24 mouse cellular contexts compared by ENCODE assay signal in genomic region chr1:120734846-120735245, GRCm38 (mm10).
"Had no signal": no experiment of that assay in that cellular context is flagged by ENCODE, and none has a peak within 500 bp of the region (broad histone marks: within the 10 kb centered on the region; RNA-seq: fewer than 3 reads in every experiment).

No protein-coding gene starts in this region.

- H3K9ac ChIP-seq: heart, embryonic 12.5 days; hindbrain, embryonic 13.5 days; hindbrain, embryonic 15.5 days; kidney, embryonic 15.5 days; limb, embryonic 13.5 days; limb, embryonic 15.5 days; liver, embryonic 12.5 days had no signal

- ATAC-seq: hindbrain, postnatal 0 days; intestine, embryonic 16.5 days; liver, embryonic 12.5 days had no signal

- H3K4me1 ChIP-seq: hindbrain, embryonic 13.5 days; hindbrain, embryonic 15.5 days; kidney, embryonic 15.5 days; liver, embryonic 12.5 days had no signal

- H3K27me3 ChIP-seq: heart, embryonic 12.5 days; hindbrain, embryonic 13.5 days; hindbrain, embryonic 15.5 days; kidney, embryonic 15.5 days; liver, embryonic 12.5 days had no signal

- H3K4me3 ChIP-seq: heart, embryonic 10.5 days; heart, embryonic 12.5 days; hindbrain, embryonic 13.5 days; hindbrain, embryonic 15.5 days; kidney, embryonic 15.5 days; limb, embryonic 13.5 days; limb, embryonic 15.5 days; liver, embryonic 12.5 days had no signal

- H3K9me3 ChIP-seq: heart, embryonic 10.5 days; heart, embryonic 12.5 days; hindbrain, embryonic 13.5 days; hindbrain, embryonic 15.5 days; kidney, embryonic 15.5 days; limb, embryonic 13.5 days; limb, embryonic 15.5 days; liver, embryonic 12.5 days had no signal

- H3K36me3 ChIP-seq: heart, embryonic 10.5 days; heart, embryonic 12.5 days; hindbrain, embryonic 13.5 days; hindbrain, embryonic 15.5 days; kidney, embryonic 15.5 days; limb, embryonic 13.5 days; limb, embryonic 15.5 days; liver, embryonic 12.5 days had no signal

- H3K4me2 ChIP-seq: heart, embryonic 12.5 days; hindbrain, embryonic 13.5 days; hindbrain, embryonic 15.5 days; kidney, embryonic 15.5 days; limb, embryonic 13.5 days; limb, embryonic 15.5 days; liver, embryonic 12.5 days had no signal

- H3K27ac ChIP-seq: heart, embryonic 10.5 days; hindbrain, embryonic 13.5 days; hindbrain, embryonic 15.5 days; hindbrain, postnatal 0 days; kidney, embryonic 15.5 days; kidney, postnatal 0 days; limb, embryonic 13.5 days; limb, embryonic 15.5 days; liver, embryonic 12.5 days had no signal

- DNase-seq: gastrocnemius, postnatal 14 days; gastrocnemius, postnatal 36 days; heart, adult 18-20 months; heart, postnatal 10 days; heart, postnatal 36 days; kidney, adult 11 months; kidney, adult 2 months; kidney, adult 9 months; kidney, postnatal 14 days; kidney, postnatal 36 days; layer of hippocampus, adult 9-11 months; layer of hippocampus, postnatal 36 days; left cerebral cortex, postnatal 4 days had no signal
